Mouse (Mus musculus) ES-CJ7 (cell line): ENCODE measurements around the gene Psmb3.

Experiments used
- DNase-seq: peaks from one replicate; pipeline ENCODE4 v3.0.0; 2011; ENCODE audit warnings: low read depth, low spot score

Gene Psmb3

DNA sequence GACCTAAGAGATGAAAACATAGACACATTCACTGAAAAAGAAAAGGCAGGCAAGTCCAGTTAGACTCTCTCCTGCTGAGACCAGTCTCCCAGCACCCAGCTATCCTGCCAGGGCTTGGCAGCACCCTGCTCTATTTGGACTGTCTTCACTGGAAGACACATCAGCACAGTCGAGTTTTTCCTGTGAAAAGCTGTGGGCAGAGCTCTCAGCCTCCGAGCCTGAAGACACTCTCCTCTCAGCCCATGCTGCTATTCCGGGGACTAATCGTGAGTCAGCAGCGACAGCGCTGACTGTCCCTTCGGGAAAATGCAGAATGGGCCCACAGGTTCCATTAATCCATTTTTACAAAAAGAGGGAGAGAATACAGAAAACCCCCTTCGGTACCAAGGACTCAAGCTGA, 50.1 kb downstream of the Psmb3 start:
- DNase-seq = no peak

DNA sequence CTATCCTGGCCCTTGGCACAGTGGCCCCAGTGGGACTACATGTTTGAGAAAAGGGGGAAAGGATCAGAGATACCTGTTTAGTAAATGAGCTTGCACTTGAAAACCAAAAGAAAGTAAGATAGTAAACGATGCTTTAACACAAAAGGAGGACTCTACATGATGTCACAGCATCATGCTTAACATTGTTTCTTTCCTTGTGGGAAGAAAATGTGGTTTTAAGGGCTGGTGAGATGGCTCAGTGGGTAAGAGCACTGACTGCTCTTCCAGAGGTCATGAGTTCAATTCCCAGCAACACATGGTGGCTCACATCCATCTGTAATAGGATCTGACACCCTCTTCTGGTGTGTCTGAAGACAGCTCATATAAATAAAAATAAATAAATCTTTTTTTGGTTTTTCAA, 54.9 kb downstream of the Psmb3 start:
- DNase-seq = no peak

DNA sequence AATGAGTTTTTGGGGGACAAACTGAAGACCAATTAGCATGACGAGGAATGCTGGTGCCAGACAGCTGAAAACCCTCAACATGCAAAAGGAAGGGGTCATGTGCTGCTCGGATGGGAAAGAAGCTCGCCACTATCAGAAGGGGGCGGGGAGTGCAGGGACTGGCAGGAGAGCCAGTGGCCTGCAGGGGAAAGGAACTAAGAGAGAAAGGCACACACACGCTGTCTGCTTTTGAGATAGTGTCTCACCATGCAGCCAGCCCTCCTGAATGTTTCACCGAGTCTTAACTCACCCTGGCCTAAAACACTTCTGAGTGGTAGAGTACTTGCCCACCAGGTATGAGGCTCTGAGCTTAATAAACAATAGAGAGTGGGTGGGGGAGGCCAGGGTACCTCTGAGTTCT, 55.7 kb downstream of the Psmb3 start:
- DNase-seq = no peak

DNA sequence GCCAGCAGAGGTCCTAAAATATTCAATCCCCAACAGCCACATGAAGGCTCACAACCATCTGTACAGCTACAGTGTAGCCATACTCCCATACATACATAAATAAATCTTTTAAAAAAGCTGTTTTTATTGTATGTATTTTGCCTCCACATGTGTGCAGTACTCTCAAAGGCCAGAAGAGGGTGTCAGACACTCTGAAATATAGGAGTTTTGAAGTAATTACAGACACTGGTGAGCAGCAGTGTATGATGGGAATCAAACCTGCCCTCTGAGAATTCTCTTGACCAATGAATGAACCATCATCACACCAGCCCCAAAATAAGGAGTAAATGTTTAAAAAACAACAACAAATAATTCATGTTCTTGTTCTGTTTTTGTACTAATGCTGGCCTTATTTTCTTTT, 58.4 kb downstream of the Psmb3 start:
- no peak for DNase-seq
